ENCODE assay signal across 8 mouse cellular contexts in the genomic region with DNA sequence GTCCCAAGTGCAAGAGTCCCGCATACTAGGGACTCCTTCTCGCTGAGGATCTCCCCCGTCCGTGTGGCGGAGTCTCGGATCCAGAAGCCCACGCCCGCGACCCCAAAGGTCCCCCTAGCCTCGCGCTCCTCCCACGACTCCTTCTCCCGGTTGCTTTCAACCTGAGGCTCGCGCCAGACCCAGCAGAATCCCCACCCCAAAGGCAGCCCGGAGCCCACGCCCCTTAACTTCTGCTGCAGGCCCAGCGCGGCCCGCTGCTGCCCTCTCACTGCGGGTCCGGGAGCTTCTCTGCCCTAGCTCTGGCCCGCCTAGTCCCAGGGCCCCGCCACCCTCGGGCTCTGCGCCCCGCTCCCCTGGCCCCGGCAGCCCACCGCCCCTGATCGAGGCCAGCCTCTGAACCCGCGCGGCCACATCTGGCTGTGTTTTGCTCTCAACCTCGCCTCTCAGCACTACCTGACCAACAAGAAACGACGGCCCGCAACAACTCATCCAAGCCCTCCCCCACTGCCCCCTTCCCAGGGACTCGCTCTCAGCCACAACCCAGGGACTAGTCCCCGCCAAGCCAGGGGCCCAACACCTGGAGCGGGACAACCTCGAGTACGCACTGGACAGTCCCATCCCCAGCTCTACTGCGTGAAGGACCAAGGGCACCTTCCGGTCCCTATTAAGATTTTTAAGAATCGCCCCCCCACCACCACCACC. TPM values are rescaled to one million over a fixed set of nuclear protein-coding genes. Genes with fewer than 3 reads are reported as not detected.
A peak's percentile ranks its signal among the peaks of the same experiment; 100 is the strongest.
DNase-seq lines count a peak whose midpoint lies in the region; ATAC-seq and TF ChIP-seq lines count a peak whose summit lies in the region.

No protein-coding gene starts in this region.

- H3K4me2 ChIP-seq in hindbrain, embryonic 14.5 days (replicated peaks) = peak overlapping the region; percentile 80

- H3K9ac ChIP-seq in hindbrain, embryonic 14.5 days = peak overlapping the region; percentile 98

- no peaks in the 10 kb centered on the region for H3K27me3 ChIP-seq in hindbrain, embryonic 14.5 days (ENCODE audit: control insufficient read depth, insufficient read depth, low read length)
- peaks cover 59% of the 10 kb centered on the region for H3K27me3 ChIP-seq in megakaryocyte, embryonic 14.5 days (replicated peaks)

- peak overlapping the region; percentile 92 for H3K27ac ChIP-seq in gastrocnemius, adult 2 months
- peak overlapping the region; percentile 99 for H3K27ac ChIP-seq in hindbrain, embryonic 14.5 days

- no peaks in the 10 kb centered on the region for H3K36me3 ChIP-seq in hindbrain, embryonic 14.5 days (replicated peaks; ENCODE audit: control insufficient read depth, insufficient read depth)
- no peaks in the 10 kb centered on the region for H3K36me3 ChIP-seq in megakaryocyte, embryonic 14.5 days (replicated peaks; ENCODE audit: low read length)

- peaks cover 38% of the 10 kb centered on the region for H3K4me1 ChIP-seq in hindbrain, embryonic 14.5 days (replicated peaks; ENCODE audit: control insufficient read depth, insufficient read depth, low read length)
- peaks cover 49% of the 10 kb centered on the region for H3K4me1 ChIP-seq in megakaryocyte, embryonic 14.5 days

- TF ChIP-seq CTCF in gastrocnemius, adult 2 months (IDR thresholded peaks at IDR 0.05) = peak; percentile 90

- no peaks in the 10 kb centered on the region for H3K9me3 ChIP-seq in hindbrain, embryonic 14.5 days (ENCODE audit: control insufficient read depth, low read length)
- H3K9me3 ChIP-seq in megakaryocyte, embryonic 14.5 days = no peaks in the 10 kb centered on the region

- peak; percentile 77 for DNase-seq in ZHBTc4 (ENCODE audit: low read depth, low spot score)
- peak; percentile 87 for DNase-seq in gastrocnemius, adult 2 months
- peak; percentile 71 for DNase-seq in hindbrain, embryonic 14.5 days (ENCODE audit: low spot score)
- DNase-seq in left cerebral cortex, postnatal 25 days (ENCODE audit: low spot score in 2 of 2) = peak; percentile 66 to 70
- peak; percentile 64 to 67 for DNase-seq in right cerebral cortex, adult 2 months (ENCODE audit: low spot score in 2 of 2)
- peak; percentile 61 to 76 for DNase-seq in urinary bladder, postnatal 36 days (ENCODE audit: low spot score in 2 of 2)

- under 1% methylated on average over 45 of the region's 45 CpGs for WGBS in hindbrain, embryonic 14.5 days

- peak overlapping the region; percentile 97 for H3K4me3 ChIP-seq in gastrocnemius, adult 2 months
- H3K4me3 ChIP-seq in hindbrain, embryonic 14.5 days (replicated peaks; ENCODE audit: low read length) = peak overlapping the region; percentile 96
- peak overlapping the region; percentile 96 for H3K4me3 ChIP-seq in megakaryocyte, embryonic 14.5 days (replicated peaks)

- peak; percentile 53 for ATAC-seq in common myeloid progenitor, adult 5-6 weeks (replicated peaks; ENCODE audit: low read depth, poor library complexity, severe bottlenecking)
- ATAC-seq in hindbrain, embryonic 14.5 days (ENCODE audit: low FRiP score) = peak; percentile 66

- intact Hi-C loops in gastrocnemius, adult 2 months (cut with DNase I) = loop anchor here (5.0 to 10.0 kb wide), 5 partner anchors 90 to 643 kb away; no protein-coding TSS in a partner anchor
- intact Hi-C loops in left cerebral cortex, postnatal 25 days (cut with DNase I) = loop anchor here (2.0 to 10.0 kb wide), 4 partner anchors 65 to 1993 kb away; no protein-coding TSS in a partner anchor

RNA-seq across cellular contexts. Expression of gene Adgrl2, which starts 2.6 kb away (rescaled TPM):
- total RNA-seq in common myeloid progenitor, adult 5-6 weeks (2017) = 27.9 and 34.7 TPM in 2 replicates
- total RNA-seq in gastrocnemius, adult 2 months (2021) = 10 to 100 TPM in 1 of 2 experiments, 1 to 10 TPM in 1; 9.6 to 12.0 TPM
- 166 and 171 TPM in 2 replicates for polyA plus RNA-seq in hindbrain, embryonic 14.5 days (2014; fragmentation: Nextera tagmentation; extraction: Ambion mirVana)
- 100 to 1,000 TPM; 129 to 135 TPM for total RNA-seq in left cerebral cortex, postnatal 25 days (2021)
- polyA plus RNA-seq in megakaryocyte, embryonic 14.5 days (2012; ENCODE audit: insufficient read depth, low replicate concordance) = 5.4 and 12.3 TPM in 2 replicates

Comparison
In these comparisons a context has a peak if more than half of its experiments do, and no peak if none do; other contexts are left out.
1. Peak in every context shown above with its lines: DNase-seq, ATAC-seq, H3K4me3 ChIP-seq and H3K27ac ChIP-seq.